Mouse (Mus musculus): ENCODE measurements around the gene B4galt1. TPM values are rescaled to one million over a fixed set of nuclear protein-coding genes. Genes with fewer than 3 reads are reported as not detected.

B4galt1 gene
- polyA plus RNA-seq, 1 experiment, result 40.7 TPM

- Histone ChIP-seq H3K36me3 (ENCODE audit: control insufficient read depth, insufficient read depth, low read length, poor library complexity, severe bottlenecking) (no peaks in the 10 kb centered on the region; the same call in 1 of the 2 replicates), H3K4me1 (ENCODE audit: control insufficient read depth, insufficient read depth, low read length) (no peaks in the 10 kb centered on the region), H3K9me3 (replicated peaks; ENCODE audit: control insufficient read depth, insufficient read depth, low read length, poor library complexity, severe bottlenecking) (no peaks in the 10 kb centered on the region), H3K9ac (ENCODE audit: low read depth, poor library complexity, severe bottlenecking) (no peak overlapping the region), H3K4me3 (ENCODE audit: low read depth, low read length) (no peak overlapping the region), H3K27ac (ENCODE audit: insufficient read depth, low read length) (0 out of 2 replicates have a peak overlapping the region, but pooled peaks have one; percentile 30), H3K27me3 (ENCODE audit: control insufficient read depth, insufficient read depth, low read length, poor library complexity, severe bottlenecking) (no peaks in the 10 kb centered on the region)
- TF ChIP-seq POLR2A (IDR thresholded peaks at IDR 0.05; ENCODE audit: insufficient read depth, low read length) (no peak), EP300 (IDR thresholded peaks at IDR 0.05; ENCODE audit: insufficient read depth, low read depth, low read length) (no peak), CTCF (IDR thresholded peaks at IDR 0.05; ENCODE audit: low read depth, low read length) (no peak)
Observed at GRCm38 (mm10) chr4:40786578-40786977, 67.2 kb downstream of the B4galt1 start.

GRCm38 (mm10) chr4:40785620-40786166 is 68.1 kb downstream of the B4galt1 start:
- Histone ChIP-seq H3K4me3 (ENCODE audit: low read depth, low read length) (0 out of 2 replicates have a peak overlapping the region, but pooled peaks have one; percentile 3), H3K9me3 (replicated peaks; ENCODE audit: control insufficient read depth, insufficient read depth, low read length, poor library complexity, severe bottlenecking) (no peaks in the 10 kb centered on the region), H3K9ac (ENCODE audit: low read depth, poor library complexity, severe bottlenecking) (no peak overlapping the region)

GRCm38 (mm10) chr4:40784556-40785169 is 69.1 kb downstream of the B4galt1 start:
- no peak overlapping the region for H3K9ac ChIP-seq (ENCODE audit: low read depth, poor library complexity, severe bottlenecking)
- TF ChIP-seq CTCF (IDR thresholded peaks at IDR 0.05; ENCODE audit: low read depth, low read length), result no peak
- no peak for TF ChIP-seq POLR2A (IDR thresholded peaks at IDR 0.05; ENCODE audit: insufficient read depth, low read length)
- no peak for TF ChIP-seq EP300 (IDR thresholded peaks at IDR 0.05; ENCODE audit: insufficient read depth, low read depth, low read length)

More at GRCm38 (mm10) chr4:40785620-40786166, 68.1 kb downstream of the B4galt1 start:
- 0 out of 2 replicates have a peak overlapping the region, but pooled peaks have one; percentile 2 for H3K27ac ChIP-seq (ENCODE audit: insufficient read depth, low read length)
- TF ChIP-seq EP300 (IDR thresholded peaks at IDR 0.05; ENCODE audit: insufficient read depth, low read depth, low read length), result no peak
- TF ChIP-seq POLR2A (IDR thresholded peaks at IDR 0.05; ENCODE audit: insufficient read depth, low read length), result peak; percentile 15
- no peak for TF ChIP-seq CTCF (IDR thresholded peaks at IDR 0.05; ENCODE audit: low read depth, low read length)
- H3K27me3 ChIP-seq (ENCODE audit: control insufficient read depth, insufficient read depth, low read length, poor library complexity, severe bottlenecking), result no peaks in the 10 kb centered on the region
- no peaks in the 10 kb centered on the region; the same call in 1 of the 2 replicates for H3K36me3 ChIP-seq (ENCODE audit: control insufficient read depth, insufficient read depth, low read length, poor library complexity, severe bottlenecking)
- H3K4me1 ChIP-seq (ENCODE audit: control insufficient read depth, insufficient read depth, low read length), result no peaks in the 10 kb centered on the region

DNA sequence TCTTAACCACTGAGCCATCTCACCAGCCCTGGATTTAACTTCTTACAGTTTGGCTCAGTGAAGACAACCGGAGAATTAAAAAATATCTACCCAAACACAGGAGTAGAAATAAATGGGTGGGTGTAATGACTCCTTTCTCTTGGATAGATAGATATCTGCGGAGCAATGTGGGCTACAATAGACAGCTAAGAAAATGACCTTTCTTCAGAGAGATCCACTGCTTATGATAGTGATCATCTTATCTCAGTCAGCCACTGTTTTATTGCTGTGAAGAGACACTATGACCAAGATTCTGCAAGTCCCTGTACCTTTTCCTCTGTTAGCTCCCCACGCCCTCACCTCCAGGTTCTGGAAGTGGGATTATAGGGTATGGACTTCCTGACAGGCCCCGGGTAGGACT is 70.8 kb downstream of the B4galt1 start:
- Histone ChIP-seq H3K9me3 (replicated peaks; ENCODE audit: control insufficient read depth, insufficient read depth, low read length, poor library complexity, severe bottlenecking) (no peaks in the 10 kb centered on the region), H3K9ac (ENCODE audit: low read depth, poor library complexity, severe bottlenecking) (no peak overlapping the region), H3K36me3 (ENCODE audit: control insufficient read depth, insufficient read depth, low read length, poor library complexity, severe bottlenecking) (no peaks in the 10 kb centered on the region; the same call in 1 of the 2 replicates), H3K27me3 (ENCODE audit: control insufficient read depth, insufficient read depth, low read length, poor library complexity, severe bottlenecking) (no peaks in the 10 kb centered on the region), H3K4me1 (ENCODE audit: control insufficient read depth, insufficient read depth, low read length) (no peaks in the 10 kb centered on the region), H3K27ac (ENCODE audit: insufficient read depth, low read length) (no peak overlapping the region), H3K4me3 (ENCODE audit: low read depth, low read length) (no peak overlapping the region)
- TF ChIP-seq CTCF (IDR thresholded peaks at IDR 0.05; ENCODE audit: low read depth, low read length), result no peak
- no peak for TF ChIP-seq EP300 (IDR thresholded peaks at IDR 0.05; ENCODE audit: insufficient read depth, low read depth, low read length)
- TF ChIP-seq POLR2A (IDR thresholded peaks at IDR 0.05; ENCODE audit: insufficient read depth, low read length), result no peak

More at GRCm38 (mm10) chr4:40784556-40785169, 69.1 kb downstream of the B4galt1 start:
- Histone ChIP-seq H3K4me1 (ENCODE audit: control insufficient read depth, insufficient read depth, low read length) (no peaks in the 10 kb centered on the region), H3K36me3 (ENCODE audit: control insufficient read depth, insufficient read depth, low read length, poor library complexity, severe bottlenecking) (no peaks in the 10 kb centered on the region; the same call in 1 of the 2 replicates), H3K27me3 (ENCODE audit: control insufficient read depth, insufficient read depth, low read length, poor library complexity, severe bottlenecking) (no peaks in the 10 kb centered on the region), H3K4me3 (ENCODE audit: low read depth, low read length) (no peak overlapping the region), H3K9me3 (replicated peaks; ENCODE audit: control insufficient read depth, insufficient read depth, low read length, poor library complexity, severe bottlenecking) (no peaks in the 10 kb centered on the region), H3K27ac (ENCODE audit: insufficient read depth, low read length) (no peak overlapping the region)

- no peaks in the 10 kb centered on the region for H3K27me3 ChIP-seq (ENCODE audit: control insufficient read depth, insufficient read depth, low read length, poor library complexity, severe bottlenecking)
- peak overlapping the region; percentile 40; the same call in 1 of the 2 replicates for H3K9ac ChIP-seq (ENCODE audit: low read depth, poor library complexity, severe bottlenecking)
- no peak for TF ChIP-seq CTCF (IDR thresholded peaks at IDR 0.05; ENCODE audit: low read depth, low read length)
- TF ChIP-seq EP300 (IDR thresholded peaks at IDR 0.05; ENCODE audit: insufficient read depth, low read depth, low read length), result peak; percentile 84
- H3K9me3 ChIP-seq (replicated peaks; ENCODE audit: control insufficient read depth, insufficient read depth, low read length, poor library complexity, severe bottlenecking), result no peaks in the 10 kb centered on the region
- H3K4me3 ChIP-seq (ENCODE audit: low read depth, low read length), result no peak overlapping the region
- H3K4me1 ChIP-seq (ENCODE audit: control insufficient read depth, insufficient read depth, low read length), result peaks cover 3% of the 10 kb centered on the region
- no peaks in the 10 kb centered on the region; the same call in 1 of the 2 replicates for H3K36me3 ChIP-seq (ENCODE audit: control insufficient read depth, insufficient read depth, low read length, poor library complexity, severe bottlenecking)
- peak overlapping the region; percentile 96 for H3K27ac ChIP-seq (ENCODE audit: insufficient read depth, low read length)
Observed at GRCm38 (mm10) chr4:40781797-40782495, 71.9 kb downstream of the B4galt1 start.

All from ES-Bruce4 (cell line).